Mouse (Mus musculus): ENCODE results near the gene Cdon. TPM values are rescaled to one million over a fixed set of nuclear protein-coding genes. Genes with fewer than 3 reads are reported as not detected.

Cdon gene
- 0.07 and 0.17 TPM in 2 replicates for polyA plus RNA-seq (2012; ENCODE audit: low replicate concordance)

GRCm38 (mm10) chr9:35420805-35421719 lies at the start of gene Cdon:
Gene Cdon (plus strand): TSS chr9:35421128.

GRCm38 (mm10) chr9:35518169-35518568 lies 97.2 kb downstream of the Cdon start, which contains the start of gene Gm1113:
Gene Gm1113 (minus strand): TSS chr9:35518269.

Other genes with a start within 250 kb of the Cdon start
- gene Dcps, start 245.1 kb upstream of the Cdon start, polyA plus RNA-seq (2012; ENCODE audit: low replicate concordance) = 25.7 and 118 TPM in 2 replicates
- gene Srpr, start 221.0 kb upstream of the Cdon start, polyA plus RNA-seq (2012; ENCODE audit: low replicate concordance) = 7.4 and 20.4 TPM in 2 replicates
- gene Tirap, start 220.8 kb upstream of the Cdon start, polyA plus RNA-seq (2012; ENCODE audit: low replicate concordance) = 4.6 and 5.0 TPM in 2 replicates
- 2.2 and 12.2 TPM in 2 replicates for gene Foxred1, start 210.1 kb upstream of the Cdon start, polyA plus RNA-seq (2012; ENCODE audit: low replicate concordance)
- gene Fam118b, start 153.3 kb upstream of the Cdon start, polyA plus RNA-seq (2012; ENCODE audit: low replicate concordance) = 0.70 and 1.9 TPM in 2 replicates
- gene Rpusd4, start 153.3 kb upstream of the Cdon start, polyA plus RNA-seq (2012; ENCODE audit: low replicate concordance) = 0.86 and 4.2 TPM in 2 replicates
- not detected in 2 replicates for gene Gm1113, start 97.1 kb downstream of the Cdon start, polyA plus RNA-seq (2012; ENCODE audit: low replicate concordance)
- not detected in 2 replicates for gene Ddx25, start 137.4 kb downstream of the Cdon start, polyA plus RNA-seq (2012; ENCODE audit: low replicate concordance)
- 0.25 and 0.79 TPM in 2 replicates for gene Pus3, start 137.5 kb downstream of the Cdon start, polyA plus RNA-seq (2012; ENCODE audit: low replicate concordance)
- gene Pate2, start 149.2 kb downstream of the Cdon start, polyA plus RNA-seq (2012; ENCODE audit: low replicate concordance) = 0.20 and 1.1 TPM in 2 replicates
- 1.5 and 5.5 TPM in 2 replicates for gene Hyls1, start 149.3 kb downstream of the Cdon start, polyA plus RNA-seq (2012; ENCODE audit: low replicate concordance)
- not detected in 2 replicates for gene Pate4, start 190.8 kb downstream of the Cdon start, polyA plus RNA-seq (2012; ENCODE audit: low replicate concordance)
- not detected in 2 replicates for gene Pate3, start 227.1 kb downstream of the Cdon start, polyA plus RNA-seq (2012; ENCODE audit: low replicate concordance)

Measured in leukemia stem cell, adult 10-12 weeks (primary cell).